Mouse (Mus musculus) naive thymus-derived CD4-positive, alpha-beta T cell, adult 5 months (primary cell): ENCODE data around the gene Tdrd5. TPM values are rescaled to one million over a fixed set of nuclear protein-coding genes. Genes with fewer than 3 reads are reported as not detected.

Experiments
- polyA plus RNA-seq: library from polyadenylated mRNA; unstranded; fragments of 100-300 nt; shearing (Covaris generic); gene quantifications from one replicate; pipeline ENCODE4 v1.2.1, GENCODE M21; 2017

Gene Tdrd5
- 0.14 TPM for polyA plus RNA-seq

DNA sequence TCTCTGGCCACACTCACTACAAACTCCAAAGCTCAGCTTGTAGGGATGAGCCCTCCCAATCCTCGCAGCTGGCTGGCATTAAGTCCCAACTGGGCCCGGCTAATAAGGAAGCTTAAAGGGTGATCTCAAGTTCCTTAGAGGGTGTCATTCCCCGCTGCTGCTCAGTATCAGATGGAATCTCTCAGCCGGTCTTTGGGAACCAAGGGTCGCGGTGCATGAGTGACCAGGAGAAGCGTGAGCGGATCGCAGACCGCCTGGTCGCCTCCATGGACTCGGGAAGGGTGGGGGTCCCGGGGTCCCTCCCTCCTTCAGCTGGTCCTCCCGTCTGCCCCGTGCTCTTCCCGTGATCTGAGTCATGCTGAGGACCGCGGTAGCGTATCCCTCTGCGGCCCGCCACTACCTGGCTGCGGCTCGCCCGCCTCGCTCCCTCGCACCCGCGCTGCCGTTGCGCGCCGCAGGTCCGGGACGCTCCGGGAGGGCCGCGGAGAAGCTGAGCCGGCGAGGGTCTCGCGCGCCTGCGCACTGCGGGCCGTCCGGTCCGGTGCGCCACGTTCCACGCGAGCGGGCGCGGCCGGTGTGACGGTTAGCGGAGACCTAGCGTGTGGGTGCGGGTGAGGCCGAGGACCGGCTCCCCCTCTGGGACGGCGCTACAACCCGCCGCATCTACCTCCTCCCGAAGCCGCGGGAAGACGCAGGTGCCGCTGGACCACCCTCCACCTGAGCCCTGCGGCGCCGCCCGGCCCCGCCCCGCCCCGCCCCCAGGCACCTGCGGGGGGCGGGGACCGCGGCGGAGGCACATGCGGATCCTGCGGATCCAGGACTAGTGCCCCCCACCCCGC, at the start of gene Tdrd5:
TSS of gene Tdrd5 (minus strand) at position 754 of the 839 bp plus-strand sequence.

DNA sequence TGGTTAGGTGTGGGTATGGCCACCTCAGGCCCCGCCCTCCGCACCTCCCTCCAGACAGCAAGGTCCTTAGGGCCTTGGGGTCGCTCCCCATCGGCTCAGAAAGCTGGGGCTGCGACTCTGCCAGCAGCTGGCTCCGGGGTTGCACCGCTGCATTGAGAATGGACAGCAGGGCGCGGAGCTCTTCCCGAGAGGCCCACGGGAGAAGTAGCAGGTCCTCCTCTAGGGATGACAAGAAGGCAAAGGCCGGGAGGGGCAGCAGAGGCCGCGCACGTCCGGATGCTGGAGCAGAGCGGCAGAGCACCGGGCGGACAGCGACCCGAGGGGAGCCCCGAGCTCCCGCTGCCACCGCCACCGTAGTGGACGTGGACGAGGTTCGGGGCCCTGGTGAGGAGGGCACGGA, 7.2 kb upstream of the Tdrd5 start, which contains the start of gene Nphs2:
TSS of gene Nphs2 (plus strand) at position 98 of the 400 bp plus-strand sequence.

Other genes starting within 250 kb of the Tdrd5 start
- not detected for gene Fam163a, start 98.6 kb downstream of the Tdrd5 start, polyA plus RNA-seq
- not detected for gene Nphs2, start 7.1 kb upstream of the Tdrd5 start, polyA plus RNA-seq
- 2,037 TPM for gene Gm2000, start 62.4 kb upstream of the Tdrd5 start, polyA plus RNA-seq
- 1.0 TPM for gene Axdnd1, start 117.5 kb upstream of the Tdrd5 start, polyA plus RNA-seq
- 26.5 TPM for gene Soat1, start 170.7 kb upstream of the Tdrd5 start, polyA plus RNA-seq
- 0.82 TPM for gene Gm10031, start 220.3 kb upstream of the Tdrd5 start, polyA plus RNA-seq